Mouse (Mus musculus): ENCODE data around the gene Serpine1. TPM values are rescaled to one million over a fixed set of nuclear protein-coding genes. Genes with fewer than 3 reads are reported as not detected.
"Not testable (repeated sequence)": the region's sequence is repeated elsewhere in the genome, so short reads cannot be mapped to it uniquely, and the experiment has no call there.

Serpine1 gene
- total RNA-seq (2021): 10 to 100 TPM; 18.3 to 27.6 TPM

DNA sequence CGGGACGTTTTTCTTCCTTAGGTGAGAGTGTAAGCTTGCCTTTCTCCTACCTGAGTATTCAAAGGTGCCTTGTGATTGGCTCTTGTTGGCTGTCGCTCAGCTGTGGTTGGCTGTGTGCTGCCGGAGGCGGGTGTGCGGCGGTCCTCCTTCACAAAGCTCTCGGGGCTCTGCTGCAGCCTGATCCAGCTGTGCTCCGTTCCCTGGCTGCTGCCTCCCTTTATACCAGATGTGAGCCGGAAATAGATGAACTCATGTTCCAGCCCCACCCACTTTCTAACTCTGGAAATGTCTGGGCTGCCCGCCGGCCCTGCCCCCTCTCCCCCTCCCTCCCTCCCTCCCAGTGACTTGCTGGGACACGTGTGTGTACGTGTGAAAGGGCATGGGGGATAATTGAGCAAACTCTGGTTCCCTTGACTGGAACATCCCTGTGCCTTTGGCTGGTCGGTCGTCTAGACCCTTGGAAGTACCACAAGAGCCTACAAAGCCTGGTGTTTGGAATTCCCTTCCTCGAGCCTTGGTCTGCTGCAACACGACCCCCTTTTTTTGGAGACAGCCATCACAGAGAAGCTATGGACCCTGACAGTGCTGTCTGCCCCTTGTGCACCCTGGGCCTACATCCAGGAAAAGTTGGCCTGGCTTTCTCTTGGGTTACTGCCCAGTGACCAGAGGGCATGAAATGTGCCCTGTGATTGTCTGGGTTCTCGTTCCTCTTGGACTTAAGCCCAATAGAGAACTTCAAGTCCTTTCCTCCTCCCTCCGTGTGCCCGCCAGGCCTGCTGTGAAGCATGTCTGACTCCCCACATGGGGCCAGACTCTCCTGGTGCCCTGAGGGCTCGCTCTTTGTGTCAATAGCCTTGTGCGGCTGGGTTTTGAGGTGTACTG, at the start of gene Serpine1:
Serpine1 (minus strand) TSS at position 190 of the 882 bp plus-strand sequence.
- peak; percentile 90 for DNase-seq (ENCODE audit: low spot score)
- intact Hi-C loops (cut with DNase I): no loop called here

DNA sequence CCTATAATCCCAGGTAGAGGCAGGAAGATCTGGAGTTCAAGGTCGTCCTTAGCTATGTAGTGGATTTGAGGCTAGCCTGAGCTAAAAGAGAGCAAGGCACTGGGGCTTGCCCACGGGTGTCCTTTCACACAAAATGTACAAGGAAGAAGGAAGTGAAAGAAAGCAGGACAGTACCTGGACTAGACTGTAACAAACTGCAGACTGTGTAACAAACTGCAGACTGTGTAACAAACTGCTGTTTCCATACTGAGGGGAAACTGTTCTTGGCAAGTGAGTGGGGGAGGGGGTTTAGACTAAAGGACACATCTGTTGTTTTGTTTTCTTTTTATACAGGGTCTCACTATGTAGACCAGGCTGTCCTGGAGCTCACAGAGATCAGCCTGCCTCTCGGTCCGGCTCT, 49.2 kb upstream of the Serpine1 start:
- no peak for DNase-seq (ENCODE audit: low spot score)
- intact Hi-C loops (cut with DNase I): no loop called here

DNA sequence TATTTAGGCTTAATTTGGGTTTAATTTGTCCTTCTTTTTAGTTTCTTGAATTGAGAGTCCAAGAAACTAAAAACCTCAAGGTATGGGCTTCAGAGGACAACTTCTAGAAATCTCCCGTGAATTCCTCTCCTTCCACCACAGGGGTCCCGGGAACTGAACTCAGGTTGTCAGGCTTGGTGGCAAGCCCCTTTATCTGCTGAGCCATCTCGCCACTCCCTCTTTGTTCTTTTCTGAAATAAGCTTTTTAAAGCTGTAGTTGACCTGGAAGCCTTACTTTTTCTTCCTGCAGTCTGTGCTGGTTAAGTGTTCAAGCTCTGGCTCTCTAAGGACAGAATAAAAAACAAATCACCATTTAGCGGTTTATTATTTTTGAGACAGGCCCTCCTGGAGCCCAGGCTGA, 46.8 kb upstream of the Serpine1 start:
- no peak for DNase-seq (ENCODE audit: low spot score)
- intact Hi-C loops (cut with DNase I): no loop called here

DNA sequence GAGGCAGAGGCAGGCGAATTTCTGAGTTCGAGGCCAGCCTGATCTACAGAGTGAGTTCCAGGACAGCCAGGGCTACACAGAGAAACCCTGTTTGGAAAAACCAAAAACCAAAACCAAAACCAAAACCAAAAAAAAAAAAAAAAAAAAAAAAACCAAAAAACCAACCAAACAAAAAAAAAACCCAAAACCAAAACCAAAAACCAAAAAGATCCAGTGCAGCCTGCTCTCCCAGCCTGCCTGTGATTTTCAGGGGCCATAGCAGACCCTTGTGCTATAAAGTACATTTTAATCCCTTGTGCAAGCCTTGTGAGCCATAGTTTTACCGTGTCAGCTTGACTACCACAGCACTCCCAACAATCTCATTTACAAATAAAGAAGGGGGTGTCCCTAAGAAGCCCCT, 45.9 kb upstream of the Serpine1 start:
- DNase-seq (ENCODE audit: low spot score); intact Hi-C loops (cut with DNase I): not testable (repeated sequence)

DNA sequence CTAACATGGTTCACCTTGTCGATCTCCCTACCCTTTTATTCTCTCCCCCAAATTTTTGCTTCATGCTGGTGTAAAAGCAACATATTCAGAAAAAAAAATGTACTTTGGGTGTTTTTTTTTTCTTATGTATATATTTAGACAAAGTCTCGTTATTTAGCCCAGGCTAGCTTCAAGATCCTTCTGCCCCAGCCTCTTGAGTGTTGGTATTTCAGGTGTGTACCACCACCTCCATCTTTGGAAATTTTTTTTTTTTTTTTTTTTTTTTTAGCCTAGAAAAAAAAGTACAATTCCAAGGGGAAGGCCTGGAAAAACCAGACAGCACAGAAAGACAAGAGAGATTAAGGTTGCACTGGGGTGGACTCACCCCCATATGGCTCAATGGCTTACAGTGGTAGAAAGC, 44.9 kb upstream of the Serpine1 start:
- DNase-seq (ENCODE audit: low spot score): no peak
- intact Hi-C loops (cut with DNase I): no loop called here

DNA sequence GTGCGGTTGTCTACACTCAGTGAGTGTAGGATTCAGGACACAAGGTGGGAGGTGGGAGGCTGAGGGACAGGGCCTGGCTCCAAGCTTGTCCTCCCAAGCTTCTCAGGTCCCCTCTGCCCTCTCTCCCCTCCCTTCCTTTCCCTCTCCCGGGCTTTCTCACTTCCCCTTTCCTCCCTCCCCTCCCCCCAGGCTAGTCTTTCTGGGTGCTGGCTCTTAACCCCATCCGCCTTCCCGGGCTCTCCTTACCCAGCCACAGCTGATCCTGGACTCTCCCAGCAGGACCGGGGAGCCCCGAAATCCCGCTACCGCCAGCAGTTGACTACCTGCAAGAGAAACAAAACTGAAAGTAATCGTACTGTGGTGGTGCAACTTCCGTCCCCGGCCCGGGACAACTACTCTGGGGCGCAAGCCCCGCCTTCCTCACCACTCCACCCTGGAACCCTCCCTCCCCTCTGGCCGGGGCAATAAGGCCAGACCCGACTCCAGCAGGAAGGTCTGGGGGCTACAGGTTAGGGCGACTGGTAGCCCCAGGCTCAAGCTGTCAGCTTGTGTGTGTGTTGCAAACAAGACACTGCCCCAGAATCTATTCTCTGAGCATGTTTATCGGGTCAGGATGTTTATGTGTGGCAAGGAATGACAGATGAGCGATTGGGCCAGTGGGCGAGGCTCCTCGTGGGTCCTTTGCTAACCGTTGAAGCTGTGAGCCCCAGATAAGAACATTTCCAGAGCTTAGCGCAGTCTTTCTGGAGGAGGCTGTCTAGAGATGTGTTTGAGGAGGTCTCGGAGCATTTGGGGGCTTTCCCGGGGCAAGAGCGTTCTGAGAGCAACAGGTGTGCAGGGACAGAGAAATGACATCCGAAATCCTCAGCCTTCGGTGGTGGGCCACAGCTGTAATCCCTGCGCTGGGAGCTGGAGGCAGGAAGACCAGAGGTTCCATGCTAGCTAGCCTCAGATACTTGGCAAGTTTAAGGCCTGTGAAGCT, 44.1 kb upstream of the Serpine1 start, which contains the start of gene Trim56:
Trim56 (minus strand) TSS at position 344 of the 982 bp plus-strand sequence.
- intact Hi-C loops (cut with DNase I): no loop called here
- DNase-seq (ENCODE audit: low spot score): peak; percentile 81

DNA sequence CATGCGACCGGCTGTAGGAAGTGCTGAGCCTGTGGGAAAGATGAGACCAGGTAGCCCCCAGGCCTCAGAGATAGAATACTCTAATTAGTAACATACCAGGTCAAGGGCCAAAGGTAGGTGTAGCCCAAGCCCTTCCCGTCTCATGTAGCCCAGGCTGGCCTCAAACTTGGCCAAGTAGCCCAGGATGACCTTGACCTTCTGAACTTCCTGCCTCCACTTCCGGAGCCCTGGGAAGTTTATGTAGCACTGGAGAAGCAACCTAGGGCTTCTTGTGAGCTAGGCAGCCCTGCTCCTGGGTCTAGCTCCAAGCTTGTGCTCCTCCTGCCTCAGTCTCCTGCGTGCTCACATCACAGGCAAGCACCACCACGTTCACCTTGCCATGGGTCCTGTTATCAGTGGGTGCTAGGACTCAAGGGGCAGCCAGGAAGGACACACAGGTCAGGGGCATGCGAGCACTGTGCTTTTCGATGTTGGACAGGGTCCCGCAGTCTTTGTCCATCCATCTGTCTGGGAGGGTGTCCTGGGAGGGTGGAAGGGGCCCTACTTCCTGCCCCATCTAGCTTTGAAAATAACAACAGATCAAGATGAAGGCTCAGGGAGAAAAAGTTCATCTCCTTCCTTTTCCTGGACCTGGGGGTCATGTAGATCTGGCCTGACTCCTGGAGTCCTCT, 43.0 kb upstream of the Serpine1 start:
- intact Hi-C loops (cut with DNase I): no loop called here
- no peak for DNase-seq (ENCODE audit: low spot score)

DNA sequence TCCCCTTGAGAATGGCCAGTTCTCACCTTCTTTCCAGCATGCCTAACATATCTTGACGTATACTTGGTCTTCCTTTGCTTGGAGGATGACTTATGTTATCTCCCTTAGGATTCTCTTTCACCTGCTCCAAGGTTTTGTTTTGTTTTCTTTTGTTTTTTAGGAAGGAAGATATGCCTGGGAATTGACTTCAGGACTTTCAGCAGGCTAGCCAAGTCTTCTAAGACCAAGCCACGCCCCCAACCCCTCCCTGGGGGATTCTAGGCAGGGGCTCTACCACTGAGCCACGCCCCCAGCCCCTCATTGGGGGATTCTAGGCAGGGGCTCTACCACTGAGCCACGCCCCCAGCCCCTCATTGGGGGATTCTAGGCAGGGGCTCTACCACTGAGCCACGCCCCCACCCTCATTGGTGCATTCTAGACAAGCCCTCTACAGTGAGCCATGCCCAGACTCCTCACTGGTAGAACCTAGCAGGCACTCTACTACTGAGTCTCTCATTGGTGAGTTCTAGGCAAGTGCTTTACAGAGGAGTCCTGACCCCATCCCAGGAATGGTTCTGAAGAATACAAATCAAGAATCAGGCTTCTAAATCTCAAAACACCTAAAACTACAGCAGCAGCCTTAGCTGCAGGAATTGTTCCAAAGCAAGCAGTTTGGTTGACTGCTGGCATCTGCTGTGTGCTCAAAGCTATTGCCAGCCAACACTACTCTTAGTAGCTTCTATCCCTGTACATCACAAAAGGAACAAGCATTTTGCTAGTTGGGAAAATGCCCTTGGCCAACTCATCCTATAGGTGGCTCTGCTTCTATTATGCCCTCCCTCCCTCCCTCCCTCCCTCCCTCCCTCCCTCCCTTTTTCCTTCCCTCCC, 39.7 kb upstream of the Serpine1 start:
- intact Hi-C loops (cut with DNase I): no loop called here
- DNase-seq (ENCODE audit: low spot score): no peak

DNA sequence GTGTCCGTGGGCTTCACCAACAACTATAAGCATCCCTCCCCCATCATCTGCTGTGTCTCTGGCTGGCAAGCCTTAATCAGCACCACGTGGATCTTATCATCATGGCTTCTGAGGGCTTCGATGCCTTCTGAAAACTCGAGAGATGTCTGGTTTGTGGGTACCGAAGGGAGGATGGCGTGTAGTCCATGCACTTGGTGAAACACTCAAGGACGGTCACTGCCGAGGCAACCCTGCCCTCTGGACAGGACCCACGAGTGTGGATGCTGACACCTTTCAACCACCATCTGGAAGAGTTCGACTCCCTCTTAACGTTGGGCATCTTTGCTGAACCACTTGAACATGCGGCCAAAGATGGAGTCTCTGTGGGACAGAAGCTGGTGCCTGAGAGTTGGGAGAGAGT, 38.8 kb upstream of the Serpine1 start:
- DNase-seq (ENCODE audit: low spot score): no peak
- intact Hi-C loops (cut with DNase I): no loop called here

DNA sequence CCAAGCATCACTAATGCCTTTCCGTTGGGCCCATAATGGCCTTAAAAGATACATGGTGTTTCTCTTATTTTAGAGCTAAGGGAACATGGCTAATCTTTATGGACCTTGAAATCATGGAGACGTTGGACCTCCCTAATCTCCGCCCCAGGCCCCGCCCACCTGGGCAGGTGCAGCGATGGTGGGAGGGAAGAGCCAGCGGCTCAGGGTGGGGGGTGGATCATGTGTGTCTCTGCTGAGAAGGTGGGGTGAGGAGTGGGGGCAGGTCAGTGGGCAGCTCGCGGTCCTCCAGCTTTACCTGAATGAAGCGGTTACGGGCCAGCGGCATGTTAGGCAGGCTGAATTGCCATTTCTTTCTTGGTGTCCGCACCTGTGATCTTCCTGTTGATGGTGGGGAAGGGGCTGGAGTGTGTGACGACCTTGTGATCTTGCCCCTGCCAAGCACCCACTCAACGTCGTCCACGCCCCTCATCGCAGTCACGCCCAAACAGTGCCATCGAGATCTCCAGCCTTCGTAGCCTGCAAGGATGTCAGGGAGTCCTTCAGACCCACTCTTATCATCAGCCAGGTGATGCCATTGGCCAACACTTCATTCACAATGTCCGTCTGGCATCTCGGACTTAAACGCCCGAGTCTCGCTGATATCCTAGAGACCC, 38.0 kb upstream of the Serpine1 start:
- DNase-seq (ENCODE audit: low spot score): no peak
- intact Hi-C loops (cut with DNase I): loop anchor here (10.0 kb wide), 1 partner anchor 175 kb away; no protein-coding TSS in a partner anchor

DNA sequence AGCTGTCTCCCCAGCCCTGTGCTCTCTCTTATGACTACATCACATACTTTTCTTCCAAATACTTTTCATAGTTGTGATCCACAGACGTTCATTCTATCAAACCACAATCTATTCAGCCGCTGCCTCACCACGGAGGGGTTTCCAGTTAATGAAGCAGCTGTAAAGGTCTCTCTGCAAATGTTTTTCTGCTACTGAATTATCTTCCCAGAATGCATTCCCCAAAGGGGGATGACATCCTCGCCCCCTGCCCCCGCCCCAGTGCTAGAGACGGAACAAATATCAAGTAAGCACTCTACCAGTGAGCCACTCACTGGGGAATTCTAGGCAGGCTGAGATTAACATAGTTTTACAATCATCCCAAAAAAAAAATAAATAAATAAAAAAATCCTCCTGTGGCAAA, 36.0 kb upstream of the Serpine1 start:
- intact Hi-C loops (cut with DNase I): loop anchor here (10.0 kb wide), 1 partner anchor 173 kb away; no protein-coding TSS in a partner anchor
- DNase-seq (ENCODE audit: low spot score): no peak

DNA sequence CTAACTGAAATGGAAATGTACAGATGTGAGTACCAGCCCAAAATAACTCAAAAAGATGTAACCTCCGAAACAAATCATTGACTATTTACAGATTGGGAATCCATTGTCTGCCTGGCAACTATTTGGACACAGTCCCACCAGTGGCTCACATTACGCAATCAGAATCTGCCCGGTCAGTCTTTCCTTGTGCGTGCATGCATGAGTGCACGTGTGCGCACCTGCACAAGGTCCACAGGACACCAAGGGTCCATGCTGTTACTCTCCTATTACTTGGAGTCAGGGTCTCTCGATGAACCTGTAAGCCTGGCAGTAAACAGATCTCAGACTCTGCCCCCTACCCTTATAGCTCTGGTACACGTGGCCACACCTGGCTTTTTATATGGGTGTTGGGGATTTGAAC, 35.6 kb upstream of the Serpine1 start:
- intact Hi-C loops (cut with DNase I): loop anchor here (1.0 to 10.0 kb wide), 3 partner anchors 45 to 173 kb away; no protein-coding TSS in a partner anchor
- no peak for DNase-seq (ENCODE audit: low spot score)

DNA sequence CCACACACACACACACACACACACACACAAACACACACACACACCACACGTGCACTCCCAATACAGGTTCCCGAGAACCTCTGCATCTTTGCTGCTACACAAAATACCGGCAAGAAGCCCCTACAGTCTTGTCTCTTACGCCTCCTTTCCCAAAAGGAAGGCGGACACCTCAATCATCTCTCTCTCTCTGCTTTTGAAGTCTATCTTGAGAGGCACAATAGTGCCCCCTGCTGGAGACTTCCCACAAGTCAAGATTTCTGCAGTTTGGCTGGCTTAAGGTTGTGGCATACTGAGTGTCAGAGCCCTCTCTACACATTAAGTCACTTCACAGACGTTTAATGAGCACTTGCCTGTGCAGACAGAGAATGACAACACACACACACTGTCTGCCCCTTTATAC, 35.0 kb upstream of the Serpine1 start:
- intact Hi-C loops (cut with DNase I): loop anchor here (1.0 to 10.0 kb wide), 3 partner anchors 45 to 172 kb away; no protein-coding TSS in a partner anchor
- peak; percentile 50 for DNase-seq (ENCODE audit: low spot score)

DNA sequence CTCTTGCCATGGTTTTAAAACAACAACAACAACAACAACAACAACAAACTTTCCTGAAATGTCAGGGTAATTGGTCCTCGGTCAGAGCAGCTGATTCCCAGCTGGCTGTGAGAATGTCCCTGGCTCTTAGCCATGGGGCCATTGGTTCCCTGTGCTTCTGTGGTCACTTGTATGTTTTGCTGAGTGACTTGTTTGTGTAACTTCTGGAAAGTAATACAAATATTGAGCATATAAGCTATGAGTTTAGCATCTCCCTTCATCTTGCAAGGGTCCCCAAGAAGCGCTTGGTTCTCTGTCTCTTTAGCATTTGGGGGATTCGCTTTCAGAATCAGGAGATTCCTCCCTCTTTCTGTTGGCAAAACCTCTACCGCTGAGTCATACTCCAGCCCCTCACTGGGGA, 34.4 kb upstream of the Serpine1 start:
- intact Hi-C loops (cut with DNase I): loop anchor here (10.0 kb wide), 1 partner anchor 172 kb away; no protein-coding TSS in a partner anchor
- DNase-seq (ENCODE audit: low spot score): no peak

DNA sequence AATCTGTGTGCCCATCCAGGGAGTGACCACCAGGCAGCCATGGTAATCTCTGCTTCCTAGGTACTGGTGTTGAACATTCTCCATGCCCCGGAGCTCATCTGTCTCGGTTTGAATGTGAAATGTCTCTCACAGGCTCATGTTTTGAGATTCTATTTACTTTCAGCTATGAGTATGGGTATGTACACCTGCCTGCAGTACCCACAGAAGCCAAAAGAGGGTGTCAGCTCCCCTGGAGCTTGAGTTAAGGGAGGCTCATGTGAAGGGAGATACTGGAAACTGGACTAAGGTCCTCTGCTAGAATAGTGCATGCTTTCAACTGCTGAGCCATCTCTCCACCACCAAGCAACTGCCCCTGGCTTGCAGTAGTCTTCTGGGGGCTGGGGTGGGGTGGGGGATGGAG, 31.9 kb upstream of the Serpine1 start:
- intact Hi-C loops (cut with DNase I): loop anchor here (10.0 kb wide), 1 partner anchor 169 kb away; no protein-coding TSS in a partner anchor
- DNase-seq (ENCODE audit: low spot score): no peak

DNA sequence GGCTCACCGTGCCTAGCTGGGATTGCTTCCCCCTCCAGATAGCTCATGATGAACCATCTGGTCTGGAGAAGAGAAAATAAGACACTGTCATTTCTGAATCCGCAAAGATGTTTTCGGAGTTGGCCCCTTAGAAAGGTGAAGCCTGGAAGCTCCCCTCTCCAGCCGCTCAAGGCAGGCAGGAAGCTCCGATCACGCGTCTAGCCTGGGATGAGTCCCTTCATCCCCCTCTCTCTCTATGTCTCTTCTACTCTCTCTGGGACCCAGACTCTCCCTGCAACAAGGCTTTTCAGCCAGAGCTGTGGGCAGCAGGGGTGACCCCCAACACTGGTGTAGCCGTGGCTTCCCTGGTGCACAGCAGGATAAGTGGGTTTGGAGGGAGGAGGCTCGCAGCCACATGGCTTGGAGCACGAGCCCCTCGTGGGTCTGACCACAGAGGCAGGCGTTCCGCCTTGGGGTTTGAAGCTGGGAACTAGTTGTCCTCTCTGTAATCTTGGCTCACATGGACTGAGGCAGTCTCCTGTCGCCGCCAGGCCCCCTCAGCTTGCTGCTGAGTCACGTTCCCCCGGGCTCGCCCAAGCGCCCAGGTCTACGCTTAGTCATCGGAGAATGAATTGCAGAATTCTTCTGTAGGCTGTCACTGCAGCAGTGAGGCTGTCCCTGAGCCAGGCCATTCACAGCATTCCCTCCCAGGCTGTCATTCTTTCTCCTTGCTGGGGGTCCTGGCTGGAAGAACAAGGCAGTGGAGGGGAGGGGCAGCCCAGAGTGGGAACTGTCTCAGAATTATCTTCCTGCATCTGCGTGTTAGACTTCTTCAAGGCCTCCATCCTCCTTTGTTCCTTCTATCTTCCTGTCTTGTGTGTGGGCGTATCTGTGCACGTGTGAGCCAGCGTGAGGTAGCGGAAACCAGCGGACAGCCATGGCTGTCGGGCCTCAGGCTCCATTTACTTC, 30.8 kb upstream of the Serpine1 start:
- DNase-seq (ENCODE audit: low spot score): peak; percentile 71
- intact Hi-C loops (cut with DNase I): loop anchor here (10.0 kb wide), 1 partner anchor 168 kb away; no protein-coding TSS in a partner anchor

DNA sequence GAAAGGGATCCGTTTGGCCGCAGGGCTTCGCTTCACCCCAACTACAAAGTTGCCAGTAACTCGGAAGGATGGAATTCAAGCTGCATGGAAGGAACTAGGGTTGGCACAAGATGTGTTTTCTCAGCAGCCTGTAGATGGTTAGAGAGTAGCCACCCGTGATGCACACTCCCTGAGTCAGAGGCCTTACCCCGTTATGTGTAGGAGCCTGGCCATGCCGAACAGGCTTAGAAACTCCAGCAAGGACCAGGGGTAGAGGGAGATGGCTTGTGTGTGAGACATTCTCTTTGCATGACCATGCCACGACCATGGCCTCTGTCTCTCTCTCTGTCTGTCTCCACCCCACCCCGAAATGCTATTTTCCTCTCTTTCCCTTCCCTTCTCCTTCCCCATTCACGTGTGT, 30.0 kb upstream of the Serpine1 start:
- no peak for DNase-seq (ENCODE audit: low spot score)
- intact Hi-C loops (cut with DNase I): loop anchor here (10.0 kb wide), 1 partner anchor 167 kb away; no protein-coding TSS in a partner anchor

Data from heart, postnatal 25 days (tissue).